Mouse (Mus musculus): ENCODE measurements around the gene Cntfr.
"Not testable (repeated sequence)": the region's sequence is repeated elsewhere in the genome, so short reads cannot be mapped to it uniquely, and the experiment has no call there.

- not testable (repeated sequence) for TF ChIP-seq HCFC1 (IDR thresholded peaks at IDR 0.05; ENCODE audit: borderline replicate concordance, insufficient read depth, low read length); MAFK (IDR thresholded peaks at IDR 0.05; ENCODE audit: insufficient read depth, low read depth, low read length); ZNF384 (IDR thresholded peaks at IDR 0.05; ENCODE audit: low read depth, low read length); CHD2 (IDR thresholded peaks at IDR 0.05; ENCODE audit: low read depth, low read length)
Observed at GRCm38 (mm10) chr4:41696930-41697841, at the start of gene Cntfr.
